ENCODE assay signal across 21 mouse cellular contexts in genomic region chr6:146955475-146955874, GRCm38 (mm10). TPM values are rescaled to one million over a fixed set of nuclear protein-coding genes. Genes with fewer than 3 reads are reported as not detected.
DNase-seq lines count a peak whose midpoint lies in the region; ATAC-seq and TF ChIP-seq lines count a peak whose summit lies in the region.
"Had no signal": no experiment of that assay in that cellular context is flagged by ENCODE, and none has a peak within 500 bp of the region (broad histone marks: within the 10 kb centered on the region; RNA-seq: fewer than 3 reads in every experiment).

No protein-coding gene starts in this region.

- no peak overlapping the region for H3K27ac ChIP-seq in heart, embryonic 10.5 days
- peak overlapping the region; percentile 25; the same call in 1 of the 2 replicates for H3K27ac ChIP-seq in layer of hippocampus, adult 2 months
- H3K27ac ChIP-seq in liver, embryonic 14.5 days, result 0 out of 2 replicates have a peak overlapping the region, but pooled peaks have one; percentile 22
- H3K27ac ChIP-seq: hindbrain, embryonic 12.5 days had no signal

- 63% methylated on average over 1 of the region's 1 CpGs for WGBS in heart, embryonic 10.5 days
- 14% methylated on average over 1 of the region's 1 CpGs for WGBS in liver, embryonic 14.5 days (ENCODE audit: insufficient replicate concordance)

- no peaks in the 10 kb centered on the region for H3K36me3 ChIP-seq in heart, embryonic 10.5 days
- no peaks in the 10 kb centered on the region for H3K36me3 ChIP-seq in liver, embryonic 14.5 days (replicated peaks; ENCODE audit: control insufficient read depth, insufficient read depth, low read depth)
- H3K36me3 ChIP-seq: hindbrain, embryonic 12.5 days had no signal

- H3K4me3 ChIP-seq in heart, embryonic 10.5 days, result peak overlapping the region; percentile 31; the same call in 1 of the 2 replicates
- no peak overlapping the region for H3K4me3 ChIP-seq in layer of hippocampus, adult 2 months
- no peak overlapping the region for H3K4me3 ChIP-seq in liver, embryonic 14.5 days (ENCODE audit: insufficient read depth in 1 of 2, low read depth in 2 of 2, low read length in 2 of 2)
- H3K4me3 ChIP-seq: hindbrain, embryonic 12.5 days had no signal

- peak; percentile 30 for ATAC-seq in common myeloid progenitor, adult 5-6 weeks (replicated peaks; ENCODE audit: low read depth, poor library complexity, severe bottlenecking)
- ATAC-seq in liver, embryonic 14.5 days (ENCODE audit: insufficient read depth), result peak; percentile 63
- no peak for ATAC-seq in cerebellum, adult (ENCODE audit: insufficient number of reproducible peaks, low FRiP score, low TSS enrichment)
- ATAC-seq: inflammation-experienced regulatory T-cells, adult 6 months had no signal

- intact Hi-C loops in heart, postnatal 36 days (cut with DNase I), result no loop called here

- peaks cover 46% of the 10 kb centered on the region for H3K4me1 ChIP-seq in heart, embryonic 10.5 days
- peaks cover 11 to 29% of the 10 kb centered on the region in 2 experiments for H3K4me1 ChIP-seq in liver, embryonic 14.5 days (replicated peaks; ENCODE audit: control insufficient read depth in 2 of 2, insufficient read depth in 2 of 2, low read length in 1 of 2)

- TF ChIP-seq EP300 in liver, embryonic 14.5 days (IDR thresholded peaks at IDR 0.05; ENCODE audit: low read depth), result no peak

- no peak for DNase-seq in heart, embryonic 10.5 days (ENCODE audit: low spot score)
- no peak for DNase-seq in heart, postnatal 36 days
- DNase-seq in layer of hippocampus, adult 2 months (ENCODE audit: low spot score in 2 of 2), result no peak
- no peak for DNase-seq in layer of hippocampus, postnatal 25 days (ENCODE audit: extremely low spot score in 1 of 2, low spot score in 1 of 2)
- no peak for DNase-seq in liver, embryonic 14.5 days (ENCODE audit: low read depth in 3 of 3, low spot score in 3 of 3)
- DNase-seq in spleen, postnatal 14 days (ENCODE audit: low spot score in 2 of 2), result no peak
- DNase-seq: adrenal gland, postnatal 10 days; cerebellum, adult 8-10 months; kidney, adult 9 months; left cerebral cortex, postnatal 4 days; thymus, postnatal 25 days had no signal

- H3K9me3 ChIP-seq in heart, embryonic 10.5 days, result no peaks in the 10 kb centered on the region
- no peaks in the 10 kb centered on the region for H3K9me3 ChIP-seq in liver, embryonic 14.5 days (ENCODE audit: control insufficient read depth, low read length)
- H3K9me3 ChIP-seq: hindbrain, embryonic 12.5 days had no signal

- H3K27me3 ChIP-seq in heart, embryonic 10.5 days (ENCODE audit: insufficient read depth, poor library complexity, severe bottlenecking), result no peaks in the 10 kb centered on the region
- H3K27me3 ChIP-seq in liver, embryonic 14.5 days (ENCODE audit: control insufficient read depth, insufficient read depth, low read length), result no peaks in the 10 kb centered on the region
- H3K27me3 ChIP-seq: hindbrain, embryonic 12.5 days had no signal

- H3K9ac ChIP-seq in liver, embryonic 14.5 days (replicated peaks), result no peak overlapping the region; the same call in 1 of the 2 replicates
- H3K9ac ChIP-seq: hindbrain, embryonic 12.5 days had no signal

- TF ChIP-seq CTCF in layer of hippocampus, adult 2 months (conservative IDR thresholded peaks at IDR 0.05), result no peak
- TF ChIP-seq CTCF in liver, embryonic 14.5 days (IDR thresholded peaks at IDR 0.05; ENCODE audit: low read depth), result no peak

- H3K4me2 ChIP-seq in liver, embryonic 14.5 days (ENCODE audit: low read depth), result peak overlapping the region; percentile 34
- H3K4me2 ChIP-seq: hindbrain, embryonic 12.5 days had no signal

RNA-seq across cellular contexts. Expression of gene 1700034J05Rik, which starts 1.3 kb away (rescaled TPM):
- 0.22 and 0.33 TPM in 2 replicates for polyA plus RNA-seq in heart, embryonic 10.5 days (2016; fragmentation: Nextera tagmentation; extraction: Ambion mirVana)
- total RNA-seq in heart, postnatal 36 days (2021), result not detected
- not detected for total RNA-seq in layer of hippocampus, adult 2 months (2021)
- total RNA-seq in layer of hippocampus, postnatal 25 days (2021), result not detected
- not detected in 2 replicates for total RNA-seq in common myeloid progenitor, adult 5-6 weeks (2017)
- not detected in 2 replicates for polyA plus RNA-seq in liver, embryonic 14.5 days (2012; rRNA removed)
- not detected in 2 replicates for polyA plus RNA-seq in liver, embryonic 14.5 days (2014; fragmentation: Nextera tagmentation; extraction: Ambion mirVana)
- total RNA-seq: adrenal gland, postnatal 10 days; granulocyte monocyte progenitor cell, adult 5-6 weeks; layer of hippocampus, postnatal 36 days; left cerebral cortex, postnatal 4 days; midbrain, postnatal 0 days had no signal
- polyA plus RNA-seq: forebrain, embryonic 14.5 days; large intestine, adult 2 months; midbrain, postnatal 0 days; spleen, adult 2 months had no signal
